Comparison of ENCODE assay signal across 9 mouse cellular contexts in the genomic region with DNA sequence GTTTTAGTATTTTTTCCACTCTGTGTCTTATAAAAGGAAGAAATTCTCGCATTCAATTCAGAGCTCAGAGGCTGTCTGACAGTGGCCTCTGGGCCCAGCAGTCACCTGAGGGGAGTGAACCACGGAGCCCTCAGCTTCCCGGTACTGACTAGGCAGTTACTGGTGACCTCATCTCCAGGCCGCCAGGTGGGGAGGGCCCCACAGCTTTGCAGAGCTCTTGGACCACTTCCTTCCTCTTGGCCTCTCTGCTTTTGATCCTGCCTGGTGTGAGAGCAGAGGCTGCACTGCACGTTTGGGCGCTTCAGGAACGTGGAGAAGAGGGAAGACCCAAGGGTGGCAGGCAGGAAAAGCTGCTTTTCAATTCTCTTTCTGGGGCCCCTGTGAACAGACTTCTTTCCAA. TPM values are rescaled to one million over a fixed set of nuclear protein-coding genes. Genes with fewer than 3 reads are reported as not detected.
A peak's percentile ranks its signal among the peaks of the same experiment; 100 is the strongest.
DNase-seq lines count a peak whose midpoint lies in the region; ATAC-seq lines count a peak whose summit lies in the region.
"Had no signal": no experiment of that assay in that cellular context is flagged by ENCODE, and none has a peak within 500 bp of the region (broad histone marks: within the 10 kb centered on the region; RNA-seq: fewer than 3 reads in every experiment).

No protein-coding gene starts in this region.

- H3K9me3 ChIP-seq in neural tube, embryonic 15.5 days (replicated peaks) = no peaks in the 10 kb centered on the region

- no peak overlapping the region for H3K4me2 ChIP-seq in neural tube, embryonic 15.5 days

- H3K27ac ChIP-seq in neural tube, embryonic 15.5 days (replicated peaks) = no peak overlapping the region
- H3K27ac ChIP-seq: liver, embryonic 14.5 days had no signal

- no peak overlapping the region for H3K9ac ChIP-seq in neural tube, embryonic 15.5 days (replicated peaks)
- H3K9ac ChIP-seq: liver, embryonic 14.5 days had no signal

- H3K4me1 ChIP-seq in neural tube, embryonic 15.5 days = no peaks in the 10 kb centered on the region

- no peaks in the 10 kb centered on the region; the same call in 1 of the 2 replicates for H3K36me3 ChIP-seq in neural tube, embryonic 15.5 days

- WGBS in neural tube, embryonic 15.5 days = 23% methylated on average over 7 of the region's 7 CpGs

- no peaks in the 10 kb centered on the region for H3K27me3 ChIP-seq in neural tube, embryonic 15.5 days (replicated peaks)

- no peak overlapping the region for H3K4me3 ChIP-seq in neural tube, embryonic 15.5 days (replicated peaks)

- no peak for DNase-seq in neural tube, embryonic 10.5 days (ENCODE audit: extremely low spot score, low spot score)
- peak; percentile 27 for DNase-seq in forelimb bud, embryonic 11.5 days (ENCODE audit: low read depth, low spot score)
- no peak for DNase-seq in layer of hippocampus, postnatal 25 days (ENCODE audit: extremely low spot score in 1 of 2, low spot score in 1 of 2)
- no peak for DNase-seq in layer of hippocampus, postnatal 14 days (ENCODE audit: low spot score in 2 of 2)
- DNase-seq in left cerebral cortex, postnatal 14 days (ENCODE audit: low spot score in 2 of 2) = no peak
- no peak for DNase-seq in ovary, adult 18-20 months (ENCODE audit: low spot score)

- intact Hi-C loops in left cerebral cortex, postnatal 14 days (cut with DNase I) = no loop called here

- 0 out of 2 replicates have a peak, but pooled peaks have one; percentile 27 for ATAC-seq in neural tube, embryonic 15.5 days (ENCODE audit: low FRiP score)
- ATAC-seq in megakaryocyte, adult 5-6 weeks (ENCODE audit: poor library complexity, severe bottlenecking) = peak; percentile 91

RNA-seq across cellular contexts. Expression of a gene that starts 20.7 kb away (rescaled TPM):
- 1.6 and 4.4 TPM in 2 replicates for polyA plus RNA-seq in neural tube, embryonic 15.5 days (2015; fragmentation: Nextera tagmentation; extraction: Ambion mirVana)
- 6.7 and 7.6 TPM in 2 replicates for total RNA-seq in megakaryocyte, adult 5-6 weeks (2015)
- total RNA-seq in megakaryocyte, adult 5-6 weeks (2017) = 8.3 and 9.0 TPM in 2 replicates
- total RNA-seq in layer of hippocampus, postnatal 25 days (2021) = not detected
- not detected for total RNA-seq in layer of hippocampus, postnatal 14 days (2021)
- not detected for total RNA-seq in left cerebral cortex, postnatal 14 days (2021)

Comparison
In these comparisons a context has a peak if more than half of its experiments do, and no peak if none do; other contexts are left out.
1. RNA of a gene that starts 20.7 kb away (total RNA-seq): 6.7 to 9.0 TPM in megakaryocyte, adult 5-6 weeks; not detected in left cerebral cortex, postnatal 14 days, not detected in layer of hippocampus, postnatal 14 days and not detected in layer of hippocampus, postnatal 25 days; every median in the first group is over 4 times any median in the second.